Mouse (Mus musculus) cerebellum, adult (tissue): ENCODE results near the gene Trappc3l.

Experiments
- ATAC-seq: cut with Nextera tagmentation; 2 replicates; pipeline ENCODE4 v1.9.2; 2017; ENCODE audit warnings: mild to moderate bottlenecking, moderate library complexity, mixed read lengths; ENCODE audit not compliant: insufficient number of reproducible peaks, low FRiP score, low TSS enrichment

Gene Trappc3l

DNA sequence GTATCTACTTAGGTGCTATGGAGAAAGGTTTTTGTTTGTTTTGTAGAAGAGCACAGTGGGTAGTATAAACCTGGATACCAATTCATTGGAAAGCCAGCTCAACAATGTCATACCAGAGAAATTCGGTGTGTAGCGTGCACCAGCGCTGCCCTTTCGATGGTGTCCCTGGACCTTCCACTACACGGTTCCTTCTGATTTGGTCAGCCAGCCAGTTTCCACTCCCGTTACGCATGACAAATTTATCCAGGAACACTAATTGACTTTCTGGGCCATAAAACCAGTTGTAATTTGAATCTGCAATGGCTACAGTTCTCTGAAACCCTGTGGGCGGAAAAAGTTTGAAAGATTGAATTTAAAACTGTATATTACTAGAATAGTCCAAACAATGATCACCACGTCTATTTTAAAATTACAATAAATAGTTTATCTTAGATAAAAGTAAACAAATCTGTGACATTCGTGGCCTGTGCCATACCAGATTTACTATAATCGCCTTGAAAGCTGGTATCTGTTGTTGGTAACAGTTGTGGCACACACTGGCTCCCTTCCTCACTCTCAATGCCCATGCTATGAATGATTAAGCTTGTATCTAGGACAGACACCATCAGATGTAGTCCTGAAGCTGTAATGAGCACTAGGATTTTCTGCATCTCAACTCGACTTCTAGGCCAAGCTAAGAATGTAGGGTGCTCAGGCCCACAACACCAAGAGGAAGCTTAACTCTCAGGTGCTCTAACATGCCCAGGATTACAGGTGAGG, 118.6 kb downstream of the Trappc3l start:
- no peak for ATAC-seq
